Mouse (Mus musculus): ENCODE measurements around the gene Myo16. TPM values are rescaled to one million over a fixed set of nuclear protein-coding genes. Genes with fewer than 3 reads are reported as not detected.
A peak's percentile ranks its signal among the peaks of the same experiment; 100 is the strongest.

Myo16 gene
- polyA plus RNA-seq, 1 experiment: 0.44 TPM

GRCm38 (mm10) chr8:10489738-10490419 lies 336.2 kb downstream of the Myo16 start:
- Histone ChIP-seq H3K27ac (ENCODE audit: control insufficient read depth, insufficient read depth, low read depth, low read length) (no peak overlapping the region), H3K4me1 (ENCODE audit: control insufficient read depth, insufficient read depth, low read length) (no peaks in the 10 kb centered on the region), H3K27me3 (ENCODE audit: control insufficient read depth, insufficient read depth, low read length) (no peaks in the 10 kb centered on the region), H3K4me3 (ENCODE audit: control insufficient read depth, low read depth, low read length) (no peak overlapping the region), H3K36me3 (ENCODE audit: control insufficient read depth, insufficient read depth, low read length) (no peaks in the 10 kb centered on the region)
- TF ChIP-seq POLR2A (IDR thresholded peaks at IDR 0.05; ENCODE audit: control insufficient read depth, low read depth, low read length) (no peak), CTCF (IDR thresholded peaks at IDR 0.05; ENCODE audit: control insufficient read depth, insufficient read depth, insufficient replicate concordance, low read depth, low read length) (no peak)

GRCm38 (mm10) chr8:10490420-10490784 lies 336.7 kb downstream of the Myo16 start:
- TF ChIP-seq CTCF (IDR thresholded peaks at IDR 0.05; ENCODE audit: control insufficient read depth, insufficient read depth, insufficient replicate concordance, low read depth, low read length) (no peak), POLR2A (IDR thresholded peaks at IDR 0.05; ENCODE audit: control insufficient read depth, low read depth, low read length) (no peak)
- Histone ChIP-seq H3K27ac (ENCODE audit: control insufficient read depth, insufficient read depth, low read depth, low read length) (no peak overlapping the region), H3K27me3 (ENCODE audit: control insufficient read depth, insufficient read depth, low read length) (no peaks in the 10 kb centered on the region), H3K4me1 (ENCODE audit: control insufficient read depth, insufficient read depth, low read length) (no peaks in the 10 kb centered on the region), H3K4me3 (ENCODE audit: control insufficient read depth, low read depth, low read length) (no peak overlapping the region), H3K36me3 (ENCODE audit: control insufficient read depth, insufficient read depth, low read length) (no peaks in the 10 kb centered on the region)

GRCm38 (mm10) chr8:10490874-10491273 lies 337.2 kb downstream of the Myo16 start:
- TF ChIP-seq POLR2A (IDR thresholded peaks at IDR 0.05; ENCODE audit: control insufficient read depth, low read depth, low read length): no peak
- no peak for TF ChIP-seq CTCF (IDR thresholded peaks at IDR 0.05; ENCODE audit: control insufficient read depth, insufficient read depth, insufficient replicate concordance, low read depth, low read length)
- no peaks in the 10 kb centered on the region for H3K36me3 ChIP-seq (ENCODE audit: control insufficient read depth, insufficient read depth, low read length)
- H3K4me1 ChIP-seq (ENCODE audit: control insufficient read depth, insufficient read depth, low read length): no peaks in the 10 kb centered on the region
- no peak overlapping the region for H3K27ac ChIP-seq (ENCODE audit: control insufficient read depth, insufficient read depth, low read depth, low read length)
- H3K27me3 ChIP-seq (ENCODE audit: control insufficient read depth, insufficient read depth, low read length): no peaks in the 10 kb centered on the region
- H3K4me3 ChIP-seq (ENCODE audit: control insufficient read depth, low read depth, low read length): no peak overlapping the region

- Histone ChIP-seq H3K36me3 (ENCODE audit: control insufficient read depth, insufficient read depth, low read length) (no peaks in the 10 kb centered on the region), H3K27ac (ENCODE audit: control insufficient read depth, insufficient read depth, low read depth, low read length) (no peak overlapping the region), H3K4me1 (ENCODE audit: control insufficient read depth, insufficient read depth, low read length) (no peaks in the 10 kb centered on the region), H3K4me3 (ENCODE audit: control insufficient read depth, low read depth, low read length) (no peak overlapping the region), H3K27me3 (ENCODE audit: control insufficient read depth, insufficient read depth, low read length) (no peaks in the 10 kb centered on the region)
- TF ChIP-seq POLR2A (IDR thresholded peaks at IDR 0.05; ENCODE audit: control insufficient read depth, low read depth, low read length) (no peak), CTCF (IDR thresholded peaks at IDR 0.05; ENCODE audit: control insufficient read depth, insufficient read depth, insufficient replicate concordance, low read depth, low read length) (no peak)
These were observed 346.1 kb downstream of the Myo16 start for GRCm38 (mm10) chr8:10499846-10500245.

GRCm38 (mm10) chr8:10500465-10500864 lies 346.8 kb downstream of the Myo16 start:
- no peaks in the 10 kb centered on the region for H3K27me3 ChIP-seq (ENCODE audit: control insufficient read depth, insufficient read depth, low read length)
- H3K36me3 ChIP-seq (ENCODE audit: control insufficient read depth, insufficient read depth, low read length): no peaks in the 10 kb centered on the region
- no peak overlapping the region for H3K4me3 ChIP-seq (ENCODE audit: control insufficient read depth, low read depth, low read length)
- no peak overlapping the region for H3K27ac ChIP-seq (ENCODE audit: control insufficient read depth, insufficient read depth, low read depth, low read length)
- H3K4me1 ChIP-seq (ENCODE audit: control insufficient read depth, insufficient read depth, low read length): no peaks in the 10 kb centered on the region
- TF ChIP-seq POLR2A (IDR thresholded peaks at IDR 0.05; ENCODE audit: control insufficient read depth, low read depth, low read length) (no peak), CTCF (IDR thresholded peaks at IDR 0.05; ENCODE audit: control insufficient read depth, insufficient read depth, insufficient replicate concordance, low read depth, low read length) (no peak)

GRCm38 (mm10) chr8:10501750-10502149 lies 348.0 kb downstream of the Myo16 start:
- H3K27me3 ChIP-seq (ENCODE audit: control insufficient read depth, insufficient read depth, low read length): no peaks in the 10 kb centered on the region
- no peak for TF ChIP-seq CTCF (IDR thresholded peaks at IDR 0.05; ENCODE audit: control insufficient read depth, insufficient read depth, insufficient replicate concordance, low read depth, low read length)
- no peak for TF ChIP-seq POLR2A (IDR thresholded peaks at IDR 0.05; ENCODE audit: control insufficient read depth, low read depth, low read length)
- H3K4me3 ChIP-seq (ENCODE audit: control insufficient read depth, low read depth, low read length): no peak overlapping the region
- H3K4me1 ChIP-seq (ENCODE audit: control insufficient read depth, insufficient read depth, low read length): no peaks in the 10 kb centered on the region
- H3K27ac ChIP-seq (ENCODE audit: control insufficient read depth, insufficient read depth, low read depth, low read length): no peak overlapping the region
- no peaks in the 10 kb centered on the region for H3K36me3 ChIP-seq (ENCODE audit: control insufficient read depth, insufficient read depth, low read length)

GRCm38 (mm10) chr8:10512105-10512504 lies 358.4 kb downstream of the Myo16 start:
- Histone ChIP-seq H3K27me3 (ENCODE audit: control insufficient read depth, insufficient read depth, low read length) (no peaks in the 10 kb centered on the region), H3K4me1 (ENCODE audit: control insufficient read depth, insufficient read depth, low read length) (no peaks in the 10 kb centered on the region; the same call in 1 of the 2 replicates), H3K4me3 (ENCODE audit: control insufficient read depth, low read depth, low read length) (no peak overlapping the region), H3K27ac (ENCODE audit: control insufficient read depth, insufficient read depth, low read depth, low read length) (peak overlapping the region; percentile 17; the same call in 1 of the 2 replicates), H3K36me3 (ENCODE audit: control insufficient read depth, insufficient read depth, low read length) (no peaks in the 10 kb centered on the region)
- no peak for TF ChIP-seq POLR2A (IDR thresholded peaks at IDR 0.05; ENCODE audit: control insufficient read depth, low read depth, low read length)
- TF ChIP-seq CTCF (IDR thresholded peaks at IDR 0.05; ENCODE audit: control insufficient read depth, insufficient read depth, insufficient replicate concordance, low read depth, low read length): no peak

Measured in testis, adult 2 months (tissue).